Mouse (Mus musculus): ENCODE measurements around the gene Hsd3b5. TPM values are rescaled to one million over a fixed set of nuclear protein-coding genes. Genes with fewer than 3 reads are reported as not detected.
"Not testable (repeated sequence)": the region's sequence is repeated elsewhere in the genome, so short reads cannot be mapped to it uniquely, and the experiment has no call there.

The Hsd3b5 gene
- polyA plus RNA-seq (2012; rRNA removed) (0.09 and 0.10 TPM in 2 replicates), polyA plus RNA-seq (2014; fragmentation: Nextera tagmentation; extraction: Ambion mirVana) (0.08 TPM in 1 of 2 replicates, not detected in the other)

GRCm38 (mm10) chr3:98630152-98630551, at the start of gene Hsd3b5:
Gene Hsd3b5, minus strand, starts transcription at chr3:98630252.
- Histone ChIP-seq H3K36me3 (replicated peaks; ENCODE audit: control insufficient read depth, insufficient read depth, low read depth) (no peaks in the 10 kb centered on the region), H3K27ac (no peak within 1 kb of the TSS), H3K9me3 (ENCODE audit: control insufficient read depth, low read length) (no peaks in the 10 kb centered on the region), H3K4me1 (replicated peaks; ENCODE audit: control insufficient read depth in 2 of 2, insufficient read depth in 2 of 2, low read length in 1 of 2) (no peaks in the 10 kb centered on the region; a peak in 1 of 4 replicates), H3K27me3 (ENCODE audit: control insufficient read depth, insufficient read depth, low read length) (no peaks in the 10 kb centered on the region), H3K4me3 (ENCODE audit: insufficient read depth in 1 of 2, low read depth in 2 of 2, low read length in 2 of 2) (no peak within 1 kb of the TSS), H3K9ac (replicated peaks) (no peak within 1 kb of the TSS), H3K4me2 (ENCODE audit: low read depth) (no peak within 1 kb of the TSS)
- TF ChIP-seq EP300 (IDR thresholded peaks at IDR 0.05; ENCODE audit: low read depth): no peak
- no peak for TF ChIP-seq CTCF (IDR thresholded peaks at IDR 0.05; ENCODE audit: low read depth)
- DNase-seq (ENCODE audit: low read depth in 3 of 3, low spot score in 3 of 3) (no peak), ATAC-seq (ENCODE audit: insufficient read depth) (no peak)

GRCm38 (mm10) chr3:98635145-98635544, 5.1 kb upstream of the Hsd3b5 start:
- WGBS (ENCODE audit: insufficient replicate concordance): 50% methylated on average over 1 of the region's 1 CpGs
- no peak for ATAC-seq (ENCODE audit: insufficient read depth)
- Histone ChIP-seq H3K36me3 (replicated peaks; ENCODE audit: control insufficient read depth, insufficient read depth, low read depth) (no peaks in the 10 kb centered on the region), H3K27ac (no peak overlapping the region), H3K4me3 (ENCODE audit: insufficient read depth in 1 of 2, low read depth in 2 of 2, low read length in 2 of 2) (no peak overlapping the region), H3K4me2 (ENCODE audit: low read depth) (no peak overlapping the region), H3K27me3 (ENCODE audit: control insufficient read depth, insufficient read depth, low read length) (no peaks in the 10 kb centered on the region), H3K4me1 (replicated peaks; ENCODE audit: control insufficient read depth in 2 of 2, insufficient read depth in 2 of 2, low read length in 1 of 2) (0 out of 4 replicates have a peak, but pooled peaks cover 0 to 2% of the 10 kb centered on the region in 2 experiments), H3K9me3 (ENCODE audit: control insufficient read depth, low read length) (no peaks in the 10 kb centered on the region), H3K9ac (replicated peaks) (no peak overlapping the region)
- TF ChIP-seq CTCF (IDR thresholded peaks at IDR 0.05; ENCODE audit: low read depth): no peak
- no peak for TF ChIP-seq EP300 (IDR thresholded peaks at IDR 0.05; ENCODE audit: low read depth)
- no peak for DNase-seq (ENCODE audit: low read depth in 3 of 3, low spot score in 3 of 3)

GRCm38 (mm10) chr3:98629633-98630032, 419 bp downstream of the Hsd3b5 start:
- H3K9ac ChIP-seq (replicated peaks): no peak overlapping the region
- H3K27ac ChIP-seq: no peak overlapping the region
- no peaks in the 10 kb centered on the region for H3K27me3 ChIP-seq (ENCODE audit: control insufficient read depth, insufficient read depth, low read length)
- H3K4me1 ChIP-seq (replicated peaks; ENCODE audit: control insufficient read depth in 2 of 2, insufficient read depth in 2 of 2, low read length in 1 of 2): no peaks in the 10 kb centered on the region; a peak in 1 of 4 replicates
- no peak overlapping the region for H3K4me3 ChIP-seq (ENCODE audit: insufficient read depth in 1 of 2, low read depth in 2 of 2, low read length in 2 of 2)
- no peaks in the 10 kb centered on the region for H3K9me3 ChIP-seq (ENCODE audit: control insufficient read depth, low read length)
- H3K36me3 ChIP-seq (replicated peaks; ENCODE audit: control insufficient read depth, insufficient read depth, low read depth): no peaks in the 10 kb centered on the region
- H3K4me2 ChIP-seq (ENCODE audit: low read depth): no peak overlapping the region
- TF ChIP-seq CTCF (IDR thresholded peaks at IDR 0.05; ENCODE audit: low read depth) (no peak), EP300 (IDR thresholded peaks at IDR 0.05; ENCODE audit: low read depth) (no peak)
- 53% methylated on average over 3 of the region's 3 CpGs for WGBS (ENCODE audit: insufficient replicate concordance)
- DNase-seq (ENCODE audit: low read depth in 3 of 3, low spot score in 3 of 3): no peak
- ATAC-seq (ENCODE audit: insufficient read depth): no peak

- H3K4me1 ChIP-seq (replicated peaks; ENCODE audit: control insufficient read depth in 2 of 2, insufficient read depth in 2 of 2, low read length in 1 of 2); H3K36me3 ChIP-seq (replicated peaks; ENCODE audit: control insufficient read depth, insufficient read depth, low read depth); H3K4me3 ChIP-seq (ENCODE audit: insufficient read depth in 1 of 2, low read depth in 2 of 2, low read length in 2 of 2); ATAC-seq (ENCODE audit: insufficient read depth); DNase-seq (ENCODE audit: low read depth in 3 of 3, low spot score in 3 of 3); H3K4me2 ChIP-seq (ENCODE audit: low read depth); H3K9ac ChIP-seq (replicated peaks); H3K9me3 ChIP-seq (ENCODE audit: control insufficient read depth, low read length); H3K27ac ChIP-seq; H3K27me3 ChIP-seq (ENCODE audit: control insufficient read depth, insufficient read depth, low read length): not testable (repeated sequence)
- 33% methylated on average over 1 of the region's 1 CpGs for WGBS (ENCODE audit: insufficient replicate concordance)
These were observed 13.3 kb downstream of the Hsd3b5 start for GRCm38 (mm10) chr3:98616786-98617185.

GRCm38 (mm10) chr3:98616244-98616643, 13.8 kb downstream of the Hsd3b5 start:
- H3K27me3 ChIP-seq (ENCODE audit: control insufficient read depth, insufficient read depth, low read length); ATAC-seq (ENCODE audit: insufficient read depth); H3K9ac ChIP-seq (replicated peaks); H3K9me3 ChIP-seq (ENCODE audit: control insufficient read depth, low read length); H3K27ac ChIP-seq; H3K4me2 ChIP-seq (ENCODE audit: low read depth); DNase-seq (ENCODE audit: low read depth in 3 of 3, low spot score in 3 of 3); H3K4me3 ChIP-seq (ENCODE audit: insufficient read depth in 1 of 2, low read depth in 2 of 2, low read length in 2 of 2); H3K36me3 ChIP-seq (replicated peaks; ENCODE audit: control insufficient read depth, insufficient read depth, low read depth); H3K4me1 ChIP-seq (replicated peaks; ENCODE audit: control insufficient read depth in 2 of 2, insufficient read depth in 2 of 2, low read length in 1 of 2): not testable (repeated sequence)
- WGBS (ENCODE audit: insufficient replicate concordance): 3% methylated on average over 2 of the region's 2 CpGs

- 43% methylated on average over 2 of the region's 2 CpGs for WGBS (ENCODE audit: insufficient replicate concordance)
- H3K36me3 ChIP-seq (replicated peaks; ENCODE audit: control insufficient read depth, insufficient read depth, low read depth); DNase-seq (ENCODE audit: low read depth in 3 of 3, low spot score in 3 of 3); H3K9ac ChIP-seq (replicated peaks); H3K4me3 ChIP-seq (ENCODE audit: insufficient read depth in 1 of 2, low read depth in 2 of 2, low read length in 2 of 2); H3K9me3 ChIP-seq (ENCODE audit: control insufficient read depth, low read length); H3K27me3 ChIP-seq (ENCODE audit: control insufficient read depth, insufficient read depth, low read length); H3K4me1 ChIP-seq (replicated peaks; ENCODE audit: control insufficient read depth in 2 of 2, insufficient read depth in 2 of 2, low read length in 1 of 2); ATAC-seq (ENCODE audit: insufficient read depth); H3K27ac ChIP-seq; H3K4me2 ChIP-seq (ENCODE audit: low read depth): not testable (repeated sequence)
These were observed 15.6 kb downstream of the Hsd3b5 start for GRCm38 (mm10) chr3:98614406-98614927.
